Mouse (Mus musculus) forebrain, embryonic 13.5 days (tissue): ENCODE data around the gene C2cd6. TPM values are rescaled to one million over a fixed set of nuclear protein-coding genes. Genes with fewer than 3 reads are reported as not detected.

Source experiments
- ATAC-seq: fragments of 200-750 bp; cut with Nextera tagmentation; 2 replicates; pipeline ENCODE4 v1.8.0; 2017
- H3K27ac ChIP-seq: fragments of 300-500 bp; sonication (generic); 2 replicates; pipeline ENCODE4 v1.5.1; 2015; ENCODE audit warnings: inconsistent platforms, mild to moderate bottlenecking, moderate library complexity
- H3K27me3 ChIP-seq: fragments of 300-500 bp; sonication (generic); 2 replicates; pipeline ENCODE4 v1.6.1; 2015; ENCODE audit warnings: mild to moderate bottlenecking, inconsistent platforms
- H3K36me3 ChIP-seq: fragments of 300-500 bp; sonication (generic); 2 replicates; pipeline ENCODE4 v1.6.1; 2015; ENCODE audit warnings: mild to moderate bottlenecking, inconsistent platforms; ENCODE audit not compliant: poor library complexity, severe bottlenecking
- H3K4me1 ChIP-seq: fragments of 300-500 bp; sonication (generic); 2 replicates; pipeline ENCODE4 v1.6.1; 2015; ENCODE audit warnings: inconsistent platforms
- H3K4me2 ChIP-seq: fragments of 300-500 bp; sonication (generic); 2 replicates; pipeline ENCODE4 v1.6.1; 2015; ENCODE audit warnings: inconsistent platforms, mild to moderate bottlenecking, moderate library complexity
- H3K4me3 ChIP-seq: fragments of 300-500 bp; sonication (generic); 2 replicates; pipeline ENCODE4 v1.5.1; 2015; ENCODE audit warnings: mild to moderate bottlenecking, inconsistent platforms
- H3K9ac ChIP-seq: fragments of 300-500 bp; sonication (generic); 2 replicates; pipeline ENCODE4 v1.6.1; 2015; ENCODE audit warnings: mild to moderate bottlenecking, inconsistent platforms
- H3K9me3 ChIP-seq: fragments of 300-500 bp; sonication (generic); replicated peaks from 2 replicates; pipeline ENCODE4 v1.6.1; 2016; ENCODE audit warnings: inconsistent platforms
- WGBS: fragments of 180-500 bp; shearing (Covaris S2); methylation state at CpG from one replicate; pipeline ENCODE4 v1.1.7; 2015; 5-methylcytosine and 5-hydroxymethylcytosine counted together
- polyA plus RNA-seq: library from polyadenylated mRNA; unstranded; fragments of >200 nt; fragmentation: Nextera tagmentation; extraction: Ambion mirVana; gene quantifications from 2 replicates; pipeline ENCODE4 v1.2.1, GENCODE M21; 2015

The C2cd6 gene
- polyA plus RNA-seq: not detected in 2 replicates

DNA sequence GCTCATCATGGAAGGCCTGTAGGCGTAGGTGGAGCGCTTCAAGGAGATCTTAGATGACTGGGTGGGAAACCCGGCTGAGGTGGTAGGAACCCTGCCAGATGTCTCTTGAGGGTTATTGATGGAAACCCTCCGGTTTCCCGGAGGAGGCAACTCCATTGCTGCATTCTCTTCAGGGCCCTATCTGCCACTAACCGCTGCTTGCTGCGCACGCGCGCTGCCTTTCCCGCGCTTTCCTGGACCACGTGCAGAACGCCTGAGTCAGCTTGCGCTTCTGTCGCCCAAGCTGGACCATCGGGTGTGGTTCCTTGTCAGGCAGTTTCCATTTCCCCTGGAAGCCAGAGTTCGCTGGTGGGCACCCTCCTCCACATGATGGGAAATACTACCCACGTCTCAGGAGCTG lies at the start of gene C2cd6:
Gene C2cd6, minus strand, starts transcription at position 196 of the 400 bp plus-strand sequence.
- peaks cover 16% of the 10 kb centered on the region; the same call in 1 of the 2 replicates for H3K36me3 ChIP-seq
- no peak within 1 kb of the TSS for H3K4me2 ChIP-seq
- no peak within 1 kb of the TSS for H3K9ac ChIP-seq
- H3K9me3 ChIP-seq: no peaks in the 10 kb centered on the region
- H3K27ac ChIP-seq: no peak within 1 kb of the TSS
- no peaks in the 10 kb centered on the region for H3K27me3 ChIP-seq
- 94% methylated on average over 19 of the region's 19 CpGs for WGBS
- no peak within 1 kb of the TSS for H3K4me3 ChIP-seq
- ATAC-seq: no peak
- no peaks in the 10 kb centered on the region for H3K4me1 ChIP-seq

GRCm38 (mm10) chr1:59142809-59143208 lies 48.1 kb upstream of the C2cd6 start:
- Histone ChIP-seq H3K9ac (no peak overlapping the region), H3K4me2 (no peak overlapping the region), H3K27me3 (no peaks in the 10 kb centered on the region), H3K9me3 (no peaks in the 10 kb centered on the region), H3K27ac (no peak overlapping the region), H3K36me3 (no peaks in the 10 kb centered on the region), H3K4me1 (no peaks in the 10 kb centered on the region), H3K4me3 (no peak overlapping the region)
- ATAC-seq: no peak

DNA sequence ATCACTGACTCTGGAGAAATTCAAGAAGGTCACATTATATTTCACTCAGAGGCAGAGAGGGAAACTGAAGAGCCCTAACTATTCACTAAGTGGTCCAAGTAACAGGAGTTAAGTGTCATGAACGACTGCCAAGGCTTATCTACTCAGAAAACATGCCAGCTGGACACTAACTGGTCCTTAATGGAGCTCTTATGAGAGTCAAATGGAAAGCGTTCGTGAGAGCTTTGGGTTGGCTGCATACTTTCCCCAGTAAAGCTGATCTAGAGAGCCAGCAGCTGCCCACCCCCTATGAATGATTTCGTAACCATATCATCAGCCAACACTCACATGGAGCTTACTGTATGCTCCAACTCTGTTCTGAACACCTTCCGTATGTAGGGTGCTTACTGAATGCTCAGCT lies 39.7 kb upstream of the C2cd6 start:
- Histone ChIP-seq H3K4me3 (no peak overlapping the region), H3K4me2 (no peak overlapping the region), H3K27me3 (no peaks in the 10 kb centered on the region), H3K27ac (no peak overlapping the region), H3K9me3 (no peaks in the 10 kb centered on the region), H3K9ac (no peak overlapping the region), H3K4me1 (no peaks in the 10 kb centered on the region), H3K36me3 (no peaks in the 10 kb centered on the region)
- 82% methylated on average over 5 of the region's 5 CpGs for WGBS
- no peak for ATAC-seq

DNA sequence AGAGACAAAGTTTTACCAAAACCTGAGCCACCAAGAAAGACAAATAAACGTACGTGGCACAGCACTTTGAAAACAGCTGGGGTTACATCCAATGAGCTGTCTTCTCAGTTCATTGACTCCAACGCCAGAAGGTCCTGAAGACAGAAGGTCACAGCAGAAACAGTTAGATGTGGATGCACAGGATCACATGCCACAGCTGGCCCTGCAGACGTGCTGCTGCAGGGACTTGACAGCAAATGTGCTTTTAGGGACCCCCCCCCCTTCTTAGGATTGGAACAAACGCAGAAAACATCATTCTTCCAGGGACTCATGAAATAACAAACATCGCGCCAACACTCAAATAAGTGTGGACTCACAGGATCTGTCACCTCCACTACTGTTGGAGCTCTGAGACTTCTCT lies 34.2 kb upstream of the C2cd6 start:
- H3K36me3 ChIP-seq: no peaks in the 10 kb centered on the region
- H3K27ac ChIP-seq: no peak overlapping the region
- no peak overlapping the region for H3K4me2 ChIP-seq
- H3K9me3 ChIP-seq: no peaks in the 10 kb centered on the region
- no peak overlapping the region for H3K4me3 ChIP-seq
- 87% methylated on average over 7 of the region's 7 CpGs for WGBS
- H3K9ac ChIP-seq: no peak overlapping the region
- H3K27me3 ChIP-seq: no peaks in the 10 kb centered on the region
- H3K4me1 ChIP-seq: no peaks in the 10 kb centered on the region
- no peak for ATAC-seq

DNA sequence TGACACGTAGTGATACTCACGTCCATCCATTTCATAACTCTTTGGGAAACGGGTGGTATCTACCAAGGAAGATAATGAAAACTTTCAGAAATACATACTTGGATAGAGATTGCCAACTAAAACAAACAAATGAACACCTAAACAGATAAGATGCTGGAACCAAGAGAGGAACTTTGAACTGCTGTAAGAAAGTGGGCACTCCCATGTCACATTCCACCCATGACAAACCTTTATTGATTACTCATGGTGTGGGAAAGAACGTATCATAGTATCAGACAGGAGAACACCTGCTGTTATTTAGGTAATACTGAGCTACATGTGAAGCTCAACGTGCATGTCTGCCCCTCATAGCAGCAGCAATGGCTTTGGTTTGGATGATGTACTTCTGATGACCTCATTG lies 30.9 kb upstream of the C2cd6 start:
- Histone ChIP-seq H3K9me3 (no peaks in the 10 kb centered on the region), H3K27ac (no peak overlapping the region), H3K4me1 (peaks cover 5% of the 10 kb centered on the region), H3K9ac (no peak overlapping the region), H3K27me3 (no peaks in the 10 kb centered on the region), H3K4me2 (no peak overlapping the region), H3K4me3 (no peak overlapping the region), H3K36me3 (no peaks in the 10 kb centered on the region)
- 80% methylated on average over 5 of the region's 5 CpGs for WGBS
- ATAC-seq: no peak

DNA sequence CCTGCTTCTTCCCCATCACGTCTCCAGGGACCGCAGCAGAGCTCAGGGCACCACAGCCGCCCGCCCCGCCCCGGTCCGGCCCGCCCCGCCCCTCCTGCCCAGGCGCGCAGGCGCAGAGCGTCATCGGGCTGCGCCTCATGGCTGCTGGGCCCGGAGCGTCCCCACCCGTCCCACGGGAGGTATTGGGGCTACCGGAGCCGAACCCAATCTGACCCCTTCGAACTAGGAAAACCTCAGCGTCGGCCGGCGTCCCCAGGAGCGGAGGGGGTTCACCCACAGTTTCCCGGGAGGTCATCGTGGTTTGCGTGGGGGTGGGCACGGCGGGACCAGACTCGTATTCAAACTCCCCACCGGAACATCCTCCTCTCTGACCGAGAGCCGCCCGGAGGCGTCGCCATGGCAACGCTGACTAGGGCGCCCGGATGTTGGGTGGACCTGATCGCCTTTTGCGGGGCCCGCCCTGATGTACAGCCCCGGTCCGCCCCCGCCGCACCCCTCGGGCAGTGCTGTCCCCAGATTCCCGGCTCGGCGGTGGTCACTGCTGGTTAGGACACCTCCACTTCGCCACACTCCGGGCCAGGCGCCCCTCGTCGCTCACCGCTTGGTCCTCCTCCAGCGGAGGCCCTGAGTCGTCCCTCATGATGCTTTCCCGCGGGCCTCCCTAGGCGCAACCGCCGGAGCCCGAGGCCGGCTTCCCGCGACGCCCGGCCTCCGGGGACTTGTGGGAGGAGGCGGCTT lies 25.2 kb upstream of the C2cd6 start, which contains the start of gene Tmem237:
Gene Tmem237, minus strand, starts transcription at position 689 of the 738 bp plus-strand sequence.
- H3K9ac ChIP-seq: peak within 1 kb of the TSS; percentile 95
- H3K4me2 ChIP-seq: peak within 1 kb of the TSS; percentile 85
- WGBS: under 1% methylated on average over 62 of the region's 74 CpGs
- peaks cover 18% of the 10 kb centered on the region; the same call in 1 of the 2 replicates for H3K36me3 ChIP-seq
- H3K4me3 ChIP-seq: peak within 1 kb of the TSS; percentile 60
- peaks cover 20% of the 10 kb centered on the region for H3K4me1 ChIP-seq
- H3K9me3 ChIP-seq: no peaks in the 10 kb centered on the region
- H3K27me3 ChIP-seq: no peaks in the 10 kb centered on the region
- peak within 1 kb of the TSS; percentile 95 for H3K27ac ChIP-seq
- peak; percentile 99 for ATAC-seq

GRCm38 (mm10) chr1:59110524-59110923 lies 15.8 kb upstream of the C2cd6 start:
- Histone ChIP-seq H3K4me1 (no peaks in the 10 kb centered on the region), H3K27ac (no peak overlapping the region), H3K9me3 (no peaks in the 10 kb centered on the region), H3K4me3 (no peak overlapping the region), H3K27me3 (no peaks in the 10 kb centered on the region), H3K4me2 (no peak overlapping the region), H3K9ac (no peak overlapping the region), H3K36me3 (peaks cover 75% of the 10 kb centered on the region)
- 83% methylated on average over 8 of the region's 8 CpGs for WGBS
- ATAC-seq: no peak

DNA sequence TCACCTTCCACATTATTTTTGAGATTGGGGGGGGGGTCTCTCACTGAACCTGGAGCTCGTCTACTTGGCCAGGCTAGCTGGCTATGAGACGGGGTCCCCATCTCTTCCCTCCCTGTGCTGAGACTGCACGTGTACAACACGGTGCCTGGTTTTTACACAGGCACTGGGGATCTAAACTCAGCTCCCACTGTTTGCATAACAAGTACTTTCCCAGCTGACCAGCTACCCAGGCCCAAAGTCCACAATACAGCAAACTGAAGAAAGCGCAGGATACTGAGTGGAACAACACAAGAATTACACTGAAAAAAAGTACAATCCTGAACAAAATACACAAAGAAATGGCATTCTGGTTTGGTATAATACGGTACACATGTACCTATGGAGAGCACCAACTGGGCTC lies 7.4 kb upstream of the C2cd6 start:
- Histone ChIP-seq H3K4me1 (no peaks in the 10 kb centered on the region), H3K36me3 (peaks cover 49% of the 10 kb centered on the region), H3K9ac (no peak overlapping the region), H3K4me3 (no peak overlapping the region), H3K4me2 (no peak overlapping the region), H3K27ac (no peak overlapping the region), H3K9me3 (no peaks in the 10 kb centered on the region), H3K27me3 (no peaks in the 10 kb centered on the region)
- ATAC-seq: no peak
- 96% methylated on average over 6 of the region's 6 CpGs for WGBS

GRCm38 (mm10) chr1:59101020-59101419 lies 6.3 kb upstream of the C2cd6 start:
- Histone ChIP-seq H3K36me3 (peaks cover 44% of the 10 kb centered on the region), H3K27me3 (no peaks in the 10 kb centered on the region), H3K9ac (no peak overlapping the region), H3K4me3 (no peak overlapping the region), H3K9me3 (no peaks in the 10 kb centered on the region), H3K27ac (no peak overlapping the region), H3K4me2 (no peak overlapping the region), H3K4me1 (no peaks in the 10 kb centered on the region)
- no peak for ATAC-seq
- WGBS: 91% methylated on average over 5 of the region's 5 CpGs

GRCm38 (mm10) chr1:59070867-59071266 lies 23.8 kb downstream of the C2cd6 start:
- Histone ChIP-seq H3K9me3 (no peaks in the 10 kb centered on the region), H3K36me3 (no peaks in the 10 kb centered on the region), H3K4me1 (no peaks in the 10 kb centered on the region), H3K4me2 (no peak overlapping the region), H3K9ac (no peak overlapping the region), H3K27ac (no peak overlapping the region), H3K27me3 (no peaks in the 10 kb centered on the region), H3K4me3 (no peak overlapping the region)
- 24% methylated on average over 3 of the region's 3 CpGs for WGBS
- no peak for ATAC-seq

GRCm38 (mm10) chr1:59067976-59068375 lies 26.7 kb downstream of the C2cd6 start:
- H3K9ac ChIP-seq: no peak overlapping the region
- no peaks in the 10 kb centered on the region for H3K4me1 ChIP-seq
- H3K27me3 ChIP-seq: no peaks in the 10 kb centered on the region
- H3K9me3 ChIP-seq: no peaks in the 10 kb centered on the region
- H3K27ac ChIP-seq: no peak overlapping the region
- H3K4me3 ChIP-seq: no peak overlapping the region
- 16% methylated on average over 3 of the region's 3 CpGs for whole genome bisulfite sequencing
- H3K36me3 ChIP-seq: no peaks in the 10 kb centered on the region
- no peak for ATAC-seq
- no peak overlapping the region for H3K4me2 ChIP-seq

- no peak overlapping the region for H3K27ac ChIP-seq
- WGBS: 55% methylated on average over 3 of the region's 3 CpGs
- no peak overlapping the region for H3K4me3 ChIP-seq
- ATAC-seq: no peak
- H3K4me2 ChIP-seq: no peak overlapping the region
- H3K36me3 ChIP-seq: no peaks in the 10 kb centered on the region
- H3K9me3 ChIP-seq: no peaks in the 10 kb centered on the region
- H3K4me1 ChIP-seq: no peaks in the 10 kb centered on the region
- H3K9ac ChIP-seq: no peak overlapping the region
- H3K27me3 ChIP-seq: no peaks in the 10 kb centered on the region
These were observed 31.0 kb downstream of the C2cd6 start for GRCm38 (mm10) chr1:59063697-59064096.

GRCm38 (mm10) chr1:59056955-59057354 lies 37.7 kb downstream of the C2cd6 start:
- H3K9me3 ChIP-seq: no peaks in the 10 kb centered on the region
- no peaks in the 10 kb centered on the region for H3K36me3 ChIP-seq
- H3K4me3 ChIP-seq: no peak overlapping the region
- no peaks in the 10 kb centered on the region for H3K4me1 ChIP-seq
- H3K9ac ChIP-seq: no peak overlapping the region
- no peak for ATAC-seq
- no peak overlapping the region for H3K27ac ChIP-seq
- no peaks in the 10 kb centered on the region for H3K27me3 ChIP-seq
- 68% methylated on average over 2 of the region's 2 CpGs for WGBS
- H3K4me2 ChIP-seq: no peak overlapping the region
